Mouse (Mus musculus): ENCODE results near the gene P2ry10. TPM values are rescaled to one million over a fixed set of nuclear protein-coding genes. Genes with fewer than 3 reads are reported as not detected.

The P2ry10 gene
- polyA plus RNA-seq, 1 experiment from 2014 or later = not detected

- WGBS = 90% methylated on average over 1 of the region's 1 CpGs
- ATAC-seq = no peak
- Histone ChIP-seq H3K9ac (ENCODE audit: low read depth, low read length) (no peak overlapping the region), H3K4me1 (ENCODE audit: control insufficient read depth, insufficient read depth, low read length) (no peaks in the 10 kb centered on the region), H3K4me2 (ENCODE audit: low read length) (no peak overlapping the region), H3K27me3 (ENCODE audit: control insufficient read depth, insufficient read depth, low read depth, low read length) (no peaks in the 10 kb centered on the region), H3K36me3 (ENCODE audit: control insufficient read depth, insufficient read depth, low read length) (no peaks in the 10 kb centered on the region), H3K4me3 (ENCODE audit: low read depth, low read length) (no peak overlapping the region), H3K27ac (ENCODE audit: low read length) (no peak overlapping the region), H3K9me3 (replicated peaks; ENCODE audit: control insufficient read depth, low read length, poor library complexity, severe bottlenecking) (no peaks in the 10 kb centered on the region)
Measured at GRCm38 (mm10) chrX:107116987-107117386, 28.7 kb downstream of the P2ry10 start.

GRCm38 (mm10) chrX:107143184-107143583 is 54.9 kb downstream of the P2ry10 start:
- no peak for ATAC-seq
- Histone ChIP-seq H3K9ac (ENCODE audit: low read depth, low read length) (no peak overlapping the region), H3K27me3 (ENCODE audit: control insufficient read depth, insufficient read depth, low read depth, low read length) (no peaks in the 10 kb centered on the region), H3K36me3 (ENCODE audit: control insufficient read depth, insufficient read depth, low read length) (no peaks in the 10 kb centered on the region), H3K4me2 (ENCODE audit: low read length) (no peak overlapping the region), H3K27ac (ENCODE audit: low read length) (no peak overlapping the region), H3K4me1 (ENCODE audit: control insufficient read depth, insufficient read depth, low read length) (no peaks in the 10 kb centered on the region), H3K9me3 (replicated peaks; ENCODE audit: control insufficient read depth, low read length, poor library complexity, severe bottlenecking) (no peaks in the 10 kb centered on the region), H3K4me3 (ENCODE audit: low read depth, low read length) (no peak overlapping the region)
- 90% methylated on average over 3 of the region's 3 CpGs for WGBS

GRCm38 (mm10) chrX:107143930-107144329 is 55.6 kb downstream of the P2ry10 start:
- Histone ChIP-seq H3K27me3 (ENCODE audit: control insufficient read depth, insufficient read depth, low read depth, low read length) (no peaks in the 10 kb centered on the region), H3K27ac (ENCODE audit: low read length) (no peak overlapping the region), H3K4me1 (ENCODE audit: control insufficient read depth, insufficient read depth, low read length) (no peaks in the 10 kb centered on the region), H3K9ac (ENCODE audit: low read depth, low read length) (no peak overlapping the region), H3K36me3 (ENCODE audit: control insufficient read depth, insufficient read depth, low read length) (no peaks in the 10 kb centered on the region), H3K9me3 (replicated peaks; ENCODE audit: control insufficient read depth, low read length, poor library complexity, severe bottlenecking) (no peaks in the 10 kb centered on the region), H3K4me2 (ENCODE audit: low read length) (no peak overlapping the region), H3K4me3 (ENCODE audit: low read depth, low read length) (no peak overlapping the region)
- ATAC-seq = no peak
- 73% methylated on average over 2 of the region's 2 CpGs for WGBS

- no peak for ATAC-seq
- WGBS = 83% methylated on average over 3 of the region's 3 CpGs
- Histone ChIP-seq H3K36me3 (ENCODE audit: control insufficient read depth, insufficient read depth, low read length) (no peaks in the 10 kb centered on the region), H3K4me1 (ENCODE audit: control insufficient read depth, insufficient read depth, low read length) (no peaks in the 10 kb centered on the region), H3K4me2 (ENCODE audit: low read length) (no peak within 1 kb of the TSS), H3K27me3 (ENCODE audit: control insufficient read depth, insufficient read depth, low read depth, low read length) (no peaks in the 10 kb centered on the region), H3K4me3 (ENCODE audit: low read depth, low read length) (no peak within 1 kb of the TSS), H3K27ac (ENCODE audit: low read length) (no peak within 1 kb of the TSS), H3K9me3 (replicated peaks; ENCODE audit: control insufficient read depth, low read length, poor library complexity, severe bottlenecking) (no peaks in the 10 kb centered on the region), H3K9ac (ENCODE audit: low read depth, low read length) (no peak within 1 kb of the TSS)
Measured at GRCm38 (mm10) chrX:107148681-107149080, 60.4 kb downstream of the P2ry10 start, which contains the start of gene P2ry10b. TSS of gene P2ry10b (plus strand) at chrX:107148927.

- Histone ChIP-seq H3K9me3 (replicated peaks; ENCODE audit: control insufficient read depth, low read length, poor library complexity, severe bottlenecking) (no peaks in the 10 kb centered on the region), H3K36me3 (ENCODE audit: control insufficient read depth, insufficient read depth, low read length) (no peaks in the 10 kb centered on the region), H3K27me3 (ENCODE audit: control insufficient read depth, insufficient read depth, low read depth, low read length) (no peaks in the 10 kb centered on the region), H3K9ac (ENCODE audit: low read depth, low read length) (no peak overlapping the region), H3K27ac (ENCODE audit: low read length) (no peak overlapping the region), H3K4me2 (ENCODE audit: low read length) (no peak overlapping the region), H3K4me1 (ENCODE audit: control insufficient read depth, insufficient read depth, low read length) (no peaks in the 10 kb centered on the region), H3K4me3 (ENCODE audit: low read depth, low read length) (no peak overlapping the region)
- WGBS = 62% methylated on average over 4 of the region's 4 CpGs
- ATAC-seq = no peak
Measured at GRCm38 (mm10) chrX:107149391-107149993, 61.2 kb downstream of the P2ry10 start.

GRCm38 (mm10) chrX:107150027-107150426 is 61.7 kb downstream of the P2ry10 start:
- WGBS = 39% methylated on average over 5 of the region's 5 CpGs
- no peak for ATAC-seq
- Histone ChIP-seq H3K36me3 (ENCODE audit: control insufficient read depth, insufficient read depth, low read length) (no peaks in the 10 kb centered on the region), H3K27ac (ENCODE audit: low read length) (no peak overlapping the region), H3K27me3 (ENCODE audit: control insufficient read depth, insufficient read depth, low read depth, low read length) (no peaks in the 10 kb centered on the region), H3K4me1 (ENCODE audit: control insufficient read depth, insufficient read depth, low read length) (no peaks in the 10 kb centered on the region), H3K4me3 (ENCODE audit: low read depth, low read length) (no peak overlapping the region), H3K4me2 (ENCODE audit: low read length) (no peak overlapping the region), H3K9me3 (replicated peaks; ENCODE audit: control insufficient read depth, low read length, poor library complexity, severe bottlenecking) (no peaks in the 10 kb centered on the region), H3K9ac (ENCODE audit: low read depth, low read length) (no peak overlapping the region)

- Histone ChIP-seq H3K9me3 (replicated peaks; ENCODE audit: control insufficient read depth, low read length, poor library complexity, severe bottlenecking) (no peaks in the 10 kb centered on the region), H3K27me3 (ENCODE audit: control insufficient read depth, insufficient read depth, low read depth, low read length) (no peaks in the 10 kb centered on the region), H3K9ac (ENCODE audit: low read depth, low read length) (no peak overlapping the region), H3K36me3 (ENCODE audit: control insufficient read depth, insufficient read depth, low read length) (no peaks in the 10 kb centered on the region), H3K4me3 (ENCODE audit: low read depth, low read length) (no peak overlapping the region), H3K4me1 (ENCODE audit: control insufficient read depth, insufficient read depth, low read length) (no peaks in the 10 kb centered on the region), H3K4me2 (ENCODE audit: low read length) (no peak overlapping the region), H3K27ac (ENCODE audit: low read length) (no peak overlapping the region)
- 40% methylated on average over 4 of the region's 4 CpGs for WGBS
- ATAC-seq = no peak
Measured at GRCm38 (mm10) chrX:107150752-107151515, 62.6 kb downstream of the P2ry10 start.

Other genes starting within 250 kb of the P2ry10 start
- gene Rtl3, start 247.8 kb upstream of the P2ry10 start, polyA plus RNA-seq (2015; fragmentation: Nextera tagmentation; extraction: Ambion mirVana) = 0.65 and 1.0 TPM in 2 replicates
- gene Lpar4, start 167.9 kb upstream of the P2ry10 start, polyA plus RNA-seq (2015; fragmentation: Nextera tagmentation; extraction: Ambion mirVana) = 4.9 and 5.1 TPM in 2 replicates
- gene P2ry10b, start 60.4 kb downstream of the P2ry10 start, polyA plus RNA-seq (2015; fragmentation: Nextera tagmentation; extraction: Ambion mirVana) = 0.34 and 0.96 TPM in 2 replicates
- gene Gpr174, start 167.4 kb downstream of the P2ry10 start, polyA plus RNA-seq (2015; fragmentation: Nextera tagmentation; extraction: Ambion mirVana) = 0.09 TPM in 1 of 2 replicates, not detected in the other